Mouse (Mus musculus) kidney, adult 2 months (tissue): ENCODE results near the gene Srebf2.

ENCODE experiments used
- CTCF ChIP-seq: fragments of 200-500 bp; conservative IDR thresholded peaks from 2 replicates; pipeline ENCODE4 v1.5.1; 2011; ENCODE audit warnings: low read depth, mild to moderate bottlenecking, control low read depth, low read length, moderate library complexity, mixed read lengths; ENCODE audit not compliant: insufficient read depth, insufficient read length
- POLR2A ChIP-seq: fragments of 200-500 bp; IDR thresholded peaks from one replicate; pipeline ENCODE4 v1.6.1; 2011; ENCODE audit warnings: low read depth, low read length, control low read depth

DNA sequence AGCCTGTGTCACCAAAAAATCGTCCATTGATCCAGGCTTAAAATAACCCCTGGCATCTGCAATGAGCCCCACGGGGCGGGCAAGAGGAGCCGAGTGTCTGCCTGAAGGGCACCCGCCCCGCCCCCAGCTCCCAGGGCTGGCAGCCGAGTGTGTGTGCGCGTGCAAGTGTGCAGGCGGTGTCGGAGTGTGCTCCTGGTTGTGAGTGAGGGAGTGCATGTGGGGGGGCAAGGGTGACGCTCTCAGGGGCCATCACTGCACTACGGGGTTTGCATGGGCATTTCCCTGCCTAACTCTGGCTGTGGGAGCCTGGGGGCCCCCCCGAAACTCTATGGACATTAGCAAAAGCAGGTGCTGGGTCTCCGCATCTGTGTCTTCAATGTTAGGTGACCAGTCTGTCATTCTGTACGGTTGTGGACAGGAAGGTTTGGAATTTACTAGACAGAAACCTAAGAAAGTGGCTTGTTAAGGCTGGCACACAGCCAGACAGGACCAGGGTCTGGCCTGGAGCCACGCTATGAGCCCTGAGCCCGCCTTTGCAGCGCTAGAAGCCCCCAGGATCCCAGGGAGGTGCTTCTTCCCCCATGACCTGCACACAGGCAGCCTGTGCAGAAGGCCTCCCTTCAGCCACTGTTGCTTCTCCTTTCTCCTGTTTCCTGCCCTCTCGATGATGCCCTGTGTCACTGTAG, 69.3 kb downstream of the Srebf2 start:
- no peak for TF ChIP-seq CTCF
- no peak for TF ChIP-seq POLR2A
